In genomic region chr10:41962725-41963124, GRCm38 (mm10) we compare ENCODE assay signal across 18 mouse cellular contexts. TPM values are rescaled to one million over a fixed set of nuclear protein-coding genes. Genes with fewer than 3 reads are reported as not detected.
A peak's percentile ranks its signal among the peaks of the same experiment; 100 is the strongest.
DNase-seq lines count a peak whose midpoint lies in the region; ATAC-seq lines count a peak whose summit lies in the region.
"Had no signal": no experiment of that assay in that cellular context is flagged by ENCODE, and none has a peak within 500 bp of the region (broad histone marks: within the 10 kb centered on the region; RNA-seq: fewer than 3 reads in every experiment).

No protein-coding gene starts in this region.

- 0 out of 2 replicates have a peak, but pooled peaks cover 4% of the 10 kb centered on the region for H3K4me1 ChIP-seq in neural tube, embryonic 13.5 days (replicated peaks)
- H3K4me1 ChIP-seq in forebrain, embryonic 11.5 days (replicated peaks; ENCODE audit: control insufficient read depth, insufficient read depth, low read length), result no peaks in the 10 kb centered on the region
- H3K4me1 ChIP-seq: heart, embryonic 13.5 days had no signal

- H3K27me3 ChIP-seq in neural tube, embryonic 13.5 days, result no peaks in the 10 kb centered on the region
- no peaks in the 10 kb centered on the region for H3K27me3 ChIP-seq in splenic B cell, adult 2 months (ENCODE audit: control insufficient read depth, insufficient read depth, low read length, poor library complexity, severe bottlenecking)
- H3K27me3 ChIP-seq in forebrain, embryonic 11.5 days (ENCODE audit: control insufficient read depth, insufficient read depth, low read length), result no peaks in the 10 kb centered on the region
- H3K27me3 ChIP-seq: embryonic facial prominence, embryonic 13.5 days; heart, embryonic 13.5 days; Patski had no signal

- no peak overlapping the region for H3K27ac ChIP-seq in neural tube, embryonic 13.5 days (replicated peaks)
- no peak overlapping the region for H3K27ac ChIP-seq in forebrain, embryonic 11.5 days (ENCODE audit: low read depth, low read length)
- H3K27ac ChIP-seq: embryonic facial prominence, embryonic 13.5 days; heart, embryonic 13.5 days had no signal

- WGBS in neural tube, embryonic 13.5 days, result 32% methylated on average over 4 of the region's 4 CpGs
- 41% methylated on average over 4 of the region's 4 CpGs for WGBS in forebrain, embryonic 11.5 days

- peak; percentile 10 for DNase-seq in lung, postnatal 25 days (ENCODE audit: low spot score)
- DNase-seq in lung, postnatal 10 days, result no peak
- DNase-seq in splenic B cell, adult 2 months (ENCODE audit: low read depth, low spot score), result peak; percentile 93
- DNase-seq in urinary bladder, adult 18-20 months (ENCODE audit: low spot score in 2 of 2), result no peak
- no peak for DNase-seq in forebrain, embryonic 11.5 days (ENCODE audit: low spot score)
- DNase-seq: cerebellum, postnatal 14 days; gastrocnemius, postnatal 25 days; heart, postnatal 4 days; kidney, adult 18-20 months; kidney, postnatal 14 days; lung, embryonic 14.5 days; thymus, postnatal 4 days had no signal

- peak; percentile 36; the same call in 1 of the 2 replicates for ATAC-seq in common myeloid progenitor, adult 5-6 weeks (replicated peaks; ENCODE audit: low read depth, poor library complexity, severe bottlenecking)
- ATAC-seq in neural tube, embryonic 13.5 days (ENCODE audit: low read depth), result peak; percentile 53; the same call in 1 of the 2 replicates
- no peak for ATAC-seq in forebrain, embryonic 11.5 days (replicated peaks; ENCODE audit: low FRiP score)
- ATAC-seq: Patski had no signal

- no peaks in the 10 kb centered on the region for H3K36me3 ChIP-seq in neural tube, embryonic 13.5 days
- H3K36me3 ChIP-seq in splenic B cell, adult 2 months (ENCODE audit: control insufficient read depth, insufficient read depth, low read length, poor library complexity, severe bottlenecking), result no peaks in the 10 kb centered on the region
- no peaks in the 10 kb centered on the region for H3K36me3 ChIP-seq in forebrain, embryonic 11.5 days (ENCODE audit: control insufficient read depth, insufficient read depth, low read length)
- H3K36me3 ChIP-seq: embryonic facial prominence, embryonic 13.5 days; heart, embryonic 13.5 days had no signal

- no peaks in the 10 kb centered on the region for H3K9me3 ChIP-seq in neural tube, embryonic 13.5 days
- H3K9me3 ChIP-seq in forebrain, embryonic 11.5 days (ENCODE audit: control insufficient read depth, low read length), result no peaks in the 10 kb centered on the region
- H3K9me3 ChIP-seq: embryonic facial prominence, embryonic 13.5 days; heart, embryonic 13.5 days had no signal

- no peak overlapping the region for H3K4me2 ChIP-seq in neural tube, embryonic 13.5 days
- H3K4me2 ChIP-seq in forebrain, embryonic 11.5 days (ENCODE audit: low read depth, low read length, severe bottlenecking), result no peak overlapping the region
- H3K4me2 ChIP-seq: embryonic facial prominence, embryonic 13.5 days; heart, embryonic 13.5 days; lung, embryonic 14.5 days had no signal

- H3K9ac ChIP-seq in neural tube, embryonic 13.5 days, result no peak overlapping the region
- no peak overlapping the region for H3K9ac ChIP-seq in forebrain, embryonic 11.5 days (ENCODE audit: low read length)
- H3K9ac ChIP-seq: embryonic facial prominence, embryonic 13.5 days; heart, embryonic 13.5 days; lung, embryonic 14.5 days had no signal

- H3K4me3 ChIP-seq in neural tube, embryonic 13.5 days, result no peak overlapping the region
- H3K4me3 ChIP-seq in forebrain, embryonic 11.5 days (ENCODE audit: low read depth, low read length), result no peak overlapping the region
- H3K4me3 ChIP-seq: embryonic facial prominence, embryonic 13.5 days; heart, embryonic 13.5 days had no signal

RNA-seq across cellular contexts. Expression of gene Armc2, which starts 55.5 kb away (rescaled TPM):
- 0.14 and 0.29 TPM in 2 replicates for total RNA-seq in common myeloid progenitor, adult 5-6 weeks (2017)
- 6.0 and 7.5 TPM in 2 replicates for polyA plus RNA-seq in neural tube, embryonic 13.5 days (2015; fragmentation: Nextera tagmentation; extraction: Ambion mirVana)
- polyA plus RNA-seq in forebrain, embryonic 11.5 days (2014; fragmentation: Nextera tagmentation; extraction: Ambion mirVana), result 4.5 and 5.7 TPM in 2 replicates
- polyA plus RNA-seq: liver, adult 2 months had no signal

Comparison
In these comparisons a context has a peak if more than half of its experiments do, and no peak if none do; other contexts are left out.
1. DNase-seq: peak in lung, postnatal 25 days (single experiment) and splenic B cell, adult 2 months (single experiment); none in lung, postnatal 10 days (single experiment), urinary bladder, adult 18-20 months (0 of 2) and forebrain, embryonic 11.5 days (single experiment).